Mouse (Mus musculus): ENCODE data around the gene Rnf213. TPM values are rescaled to one million over a fixed set of nuclear protein-coding genes. Genes with fewer than 3 reads are reported as not detected.
A peak's percentile ranks its signal among the peaks of the same experiment; 100 is the strongest.

Rnf213 gene
- total and polyA plus RNA-seq, 3 experiments, result 3.5 to 66.4 (median 46.3) TPM

GRCm38 (mm10) chr11:119375425-119375824 is 17.5 kb upstream of the Rnf213 start:
- Histone ChIP-seq H3K4me1 (ENCODE audit: insufficient read depth, low read depth, low read length) (no peaks in the 10 kb centered on the region; the same call in 1 of the 2 replicates), H3K36me3 (replicated peaks) (no peaks in the 10 kb centered on the region), H3K27me3 (ENCODE audit: insufficient read depth, low read length) (peaks cover 5% of the 10 kb centered on the region), H3K9me3 (replicated peaks) (no peaks in the 10 kb centered on the region), H3K4me3 (ENCODE audit: low read depth, low read length) (no peak overlapping the region)
- no peak for ATAC-seq (ENCODE audit: extremely low read depth, insufficient number of reproducible peaks, low FRiP score, poor library complexity, severe bottlenecking)
- TF ChIP-seq GATA1 (IDR thresholded peaks at IDR 0.05; ENCODE audit: borderline replicate concordance, low read length), result no peak
- TF ChIP-seq GATA2 (IDR thresholded peaks at IDR 0.05; ENCODE audit: borderline replicate concordance, low read depth, low read length), result no peak
- no peak for TF ChIP-seq POLR2AphosphoS5 (IDR thresholded peaks at IDR 0.05; ENCODE audit: insufficient replicate concordance, low read depth, low read length)
- no peak for TF ChIP-seq CTCF (IDR thresholded peaks at IDR 0.05; ENCODE audit: low read depth, low read length)
- no peak for TF ChIP-seq TAL1 (conservative IDR thresholded peaks at IDR 0.05; ENCODE audit: low read depth, low read length)
- no peak for DNase-seq (ENCODE audit: low spot score)

- DNase-seq (ENCODE audit: low spot score), result no peak
- Histone ChIP-seq H3K27me3 (ENCODE audit: insufficient read depth, low read length) (peaks cover 9% of the 10 kb centered on the region), H3K4me3 (ENCODE audit: low read depth, low read length) (no peak overlapping the region), H3K9me3 (replicated peaks) (no peaks in the 10 kb centered on the region), H3K4me1 (ENCODE audit: insufficient read depth, low read depth, low read length) (peaks cover 5% of the 10 kb centered on the region), H3K36me3 (replicated peaks) (no peaks in the 10 kb centered on the region)
- TF ChIP-seq POLR2AphosphoS5 (IDR thresholded peaks at IDR 0.05; ENCODE audit: insufficient replicate concordance, low read depth, low read length) (no peak), TAL1 (conservative IDR thresholded peaks at IDR 0.05; ENCODE audit: low read depth, low read length) (no peak), GATA1 (IDR thresholded peaks at IDR 0.05; ENCODE audit: borderline replicate concordance, low read length) (no peak), CTCF (IDR thresholded peaks at IDR 0.05; ENCODE audit: low read depth, low read length) (no peak), GATA2 (IDR thresholded peaks at IDR 0.05; ENCODE audit: borderline replicate concordance, low read depth, low read length) (no peak)
- ATAC-seq (ENCODE audit: extremely low read depth, insufficient number of reproducible peaks, low FRiP score, poor library complexity, severe bottlenecking), result no peak
Measured at GRCm38 (mm10) chr11:119377326-119377725, 15.6 kb upstream of the Rnf213 start.

GRCm38 (mm10) chr11:119378551-119378950 is 14.3 kb upstream of the Rnf213 start:
- Histone ChIP-seq H3K4me1 (ENCODE audit: insufficient read depth, low read depth, low read length) (peaks cover 5% of the 10 kb centered on the region), H3K9me3 (replicated peaks) (no peaks in the 10 kb centered on the region), H3K4me3 (ENCODE audit: low read depth, low read length) (no peak overlapping the region), H3K27me3 (ENCODE audit: insufficient read depth, low read length) (peaks cover 16% of the 10 kb centered on the region), H3K36me3 (replicated peaks) (no peaks in the 10 kb centered on the region)
- TF ChIP-seq GATA1 (IDR thresholded peaks at IDR 0.05; ENCODE audit: borderline replicate concordance, low read length) (no peak), CTCF (IDR thresholded peaks at IDR 0.05; ENCODE audit: low read depth, low read length) (no peak), POLR2AphosphoS5 (IDR thresholded peaks at IDR 0.05; ENCODE audit: insufficient replicate concordance, low read depth, low read length) (no peak), GATA2 (IDR thresholded peaks at IDR 0.05; ENCODE audit: borderline replicate concordance, low read depth, low read length) (no peak), TAL1 (conservative IDR thresholded peaks at IDR 0.05; ENCODE audit: low read depth, low read length) (no peak)
- ATAC-seq (ENCODE audit: extremely low read depth, insufficient number of reproducible peaks, low FRiP score, poor library complexity, severe bottlenecking) (no peak), DNase-seq (ENCODE audit: low spot score) (no peak)

- ATAC-seq (ENCODE audit: extremely low read depth, insufficient number of reproducible peaks, low FRiP score, poor library complexity, severe bottlenecking) (no peak), DNase-seq (ENCODE audit: low spot score) (no peak)
- TF ChIP-seq TAL1 (conservative IDR thresholded peaks at IDR 0.05; ENCODE audit: low read depth, low read length) (no peak), CTCF (IDR thresholded peaks at IDR 0.05; ENCODE audit: low read depth, low read length) (no peak), POLR2AphosphoS5 (IDR thresholded peaks at IDR 0.05; ENCODE audit: insufficient replicate concordance, low read depth, low read length) (no peak), GATA2 (IDR thresholded peaks at IDR 0.05; ENCODE audit: borderline replicate concordance, low read depth, low read length) (no peak), GATA1 (IDR thresholded peaks at IDR 0.05; ENCODE audit: borderline replicate concordance, low read length) (no peak)
- Histone ChIP-seq H3K4me1 (ENCODE audit: insufficient read depth, low read depth, low read length) (peaks cover 10% of the 10 kb centered on the region), H3K4me3 (ENCODE audit: low read depth, low read length) (no peak overlapping the region), H3K27me3 (ENCODE audit: insufficient read depth, low read length) (peaks cover 19% of the 10 kb centered on the region), H3K9me3 (replicated peaks) (no peaks in the 10 kb centered on the region), H3K36me3 (replicated peaks) (no peaks in the 10 kb centered on the region)
Measured at GRCm38 (mm10) chr11:119381631-119382337, 11.1 kb upstream of the Rnf213 start.

GRCm38 (mm10) chr11:119382338-119382850 is 10.5 kb upstream of the Rnf213 start:
- H3K27me3 ChIP-seq (ENCODE audit: insufficient read depth, low read length), result peaks cover 21% of the 10 kb centered on the region
- ATAC-seq (ENCODE audit: extremely low read depth, insufficient number of reproducible peaks, low FRiP score, poor library complexity, severe bottlenecking), result no peak
- no peaks in the 10 kb centered on the region for H3K9me3 ChIP-seq (replicated peaks)
- H3K36me3 ChIP-seq (replicated peaks), result no peaks in the 10 kb centered on the region
- H3K4me3 ChIP-seq (ENCODE audit: low read depth, low read length), result no peak overlapping the region
- no peak for TF ChIP-seq CTCF (IDR thresholded peaks at IDR 0.05; ENCODE audit: low read depth, low read length)
- TF ChIP-seq GATA2 (IDR thresholded peaks at IDR 0.05; ENCODE audit: borderline replicate concordance, low read depth, low read length), result no peak
- TF ChIP-seq TAL1 (conservative IDR thresholded peaks at IDR 0.05; ENCODE audit: low read depth, low read length), result no peak
- no peak for TF ChIP-seq GATA1 (IDR thresholded peaks at IDR 0.05; ENCODE audit: borderline replicate concordance, low read length)
- no peak for TF ChIP-seq POLR2AphosphoS5 (IDR thresholded peaks at IDR 0.05; ENCODE audit: insufficient replicate concordance, low read depth, low read length)
- peaks cover 10% of the 10 kb centered on the region for H3K4me1 ChIP-seq (ENCODE audit: insufficient read depth, low read depth, low read length)
- no peak for DNase-seq (ENCODE audit: low spot score)

GRCm38 (mm10) chr11:119384904-119385303 is 8.0 kb upstream of the Rnf213 start:
- H3K36me3 ChIP-seq (replicated peaks), result no peaks in the 10 kb centered on the region
- TF ChIP-seq GATA2 (IDR thresholded peaks at IDR 0.05; ENCODE audit: borderline replicate concordance, low read depth, low read length), result no peak
- no peak for TF ChIP-seq GATA1 (IDR thresholded peaks at IDR 0.05; ENCODE audit: borderline replicate concordance, low read length)
- TF ChIP-seq TAL1 (conservative IDR thresholded peaks at IDR 0.05; ENCODE audit: low read depth, low read length), result no peak
- TF ChIP-seq POLR2AphosphoS5 (IDR thresholded peaks at IDR 0.05; ENCODE audit: insufficient replicate concordance, low read depth, low read length), result no peak
- TF ChIP-seq CTCF (IDR thresholded peaks at IDR 0.05; ENCODE audit: low read depth, low read length), result no peak
- H3K4me1 ChIP-seq (ENCODE audit: insufficient read depth, low read depth, low read length), result peaks cover 17% of the 10 kb centered on the region
- DNase-seq (ENCODE audit: low spot score), result no peak
- H3K9me3 ChIP-seq (replicated peaks), result no peaks in the 10 kb centered on the region
- H3K27me3 ChIP-seq (ENCODE audit: insufficient read depth, low read length), result peaks cover 41% of the 10 kb centered on the region
- peak; percentile 28; the same call in 1 of the 2 replicates for ATAC-seq (ENCODE audit: extremely low read depth, insufficient number of reproducible peaks, low FRiP score, poor library complexity, severe bottlenecking)
- no peak overlapping the region for H3K4me3 ChIP-seq (ENCODE audit: low read depth, low read length)
